Mouse (Mus musculus) CH12.LX (cell line): ENCODE measurements at regions not wholly inside any gene's neighbourhood (a gene's known extent, or its start where the extent isn't known, plus 50 kb on each side); places are given as distances from the start of the nearest gene placed in this dataset.

Experiments used
- DNase-seq: peaks from one replicate; pipeline ENCODE4 v3.0.0-alpha.2; 2013; ENCODE audit errors: extremely low read depth
- H3K27ac ChIP-seq: 2 replicates; pipeline ENCODE4 v1.5.1; 2012; ENCODE audit warnings: low read depth, mild to moderate bottlenecking, control low read depth, moderate library complexity; ENCODE audit not compliant: insufficient read depth
- H3K27me3 ChIP-seq: replicated peaks from 2 replicates; pipeline ENCODE3; 2012; ENCODE audit warnings: inconsistent platforms
- H3K36me3 ChIP-seq, 2 experiments: replicated peaks in 1 of 2; 2 replicates each; pipeline versions ENCODE3 to v1.6.1; 2012; ENCODE audit warnings: inconsistent platforms in 1 of 2, low read length in 1 of 2, mild to moderate bottlenecking in 1 of 2, mixed read lengths in 1 of 2, moderate library complexity in 1 of 2; ENCODE audit not compliant: control insufficient read depth in 1 of 2, insufficient read depth in 1 of 2
- H3K4me1 ChIP-seq, 2 experiments: 2 replicates each; pipeline ENCODE4 v1.6.1; 2012; ENCODE audit warnings: inconsistent platforms in 1 of 2, moderate library complexity in 1 of 2; ENCODE audit not compliant: insufficient read depth in 2 of 2, control insufficient read depth in 1 of 2
- H3K4me2 ChIP-seq: 2 replicates; pipeline ENCODE4 v1.6.1; 2012; ENCODE audit warnings: low read depth, mild to moderate bottlenecking, control low read depth; ENCODE audit not compliant: poor library complexity, insufficient read depth, severe bottlenecking
- H3K4me3 ChIP-seq, 3 experiments: fragments of 150-350 bp in 1 of 3; sonication (generic) in 1 of 3; replicated peaks in 1 of 3; 2 replicates each; pipeline versions ENCODE3 to v1.5.1; 2011 to 2012; ENCODE audit warnings: low read depth in 2 of 3, low read length in 2 of 3, mild to moderate bottlenecking in 2 of 3, moderate library complexity in 2 of 3, control low read depth in 1 of 3, improper control_type of control experiment in 1 of 3, inconsistent platforms in 1 of 3, mixed read lengths in 1 of 3; ENCODE audit not compliant: poor library complexity in 1 of 3
- H3K79me2 ChIP-seq: replicated peaks from 2 replicates; pipeline ENCODE4 v1.6.1; 2012; ENCODE audit warnings: mild to moderate bottlenecking, moderate library complexity; ENCODE audit not compliant: control insufficient read depth, poor library complexity, insufficient read depth, severe bottlenecking; ENCODE audit errors: extremely low read depth
- H3K9ac ChIP-seq: 2 replicates; pipeline ENCODE4 v1.6.1; 2012; ENCODE audit warnings: low read depth, mild to moderate bottlenecking, control low read depth, moderate library complexity; ENCODE audit not compliant: insufficient read depth
- H3K9me3 ChIP-seq: replicated peaks from 2 replicates; pipeline ENCODE3; 2012; ENCODE audit warnings: low read length, inconsistent platforms, mixed read lengths
- CHD1 ChIP-seq: IDR thresholded peaks from 2 replicates; pipeline ENCODE4 v1.6.1; 2012; ENCODE audit warnings: low read depth, low read length, improper control_type of control experiment, inconsistent platforms
- CHD2 ChIP-seq: IDR thresholded peaks from 2 replicates; pipeline ENCODE4 v1.6.1; 2011; ENCODE audit warnings: low read length, improper control_type of control experiment
- ETS1 ChIP-seq: conservative IDR thresholded peaks from 2 replicates; pipeline ENCODE4 v1.6.1; 2012; ENCODE audit warnings: low read depth, mild to moderate bottlenecking, inconsistent platforms, low read length, improper control_type of control experiment, moderate library complexity
- IRF4 ChIP-seq: IDR thresholded peaks from 2 replicates; pipeline ENCODE4 v1.6.1; 2014; ENCODE audit warnings: low read depth, mild to moderate bottlenecking, inconsistent platforms, low read length, improper control_type of control experiment
- JUND ChIP-seq: conservative IDR thresholded peaks from 2 replicates; pipeline ENCODE4 v1.6.1; 2011; ENCODE audit warnings: low read depth, low read length, improper control_type of control experiment
- KAT2A ChIP-seq: IDR thresholded peaks from 2 replicates; pipeline ENCODE4 v1.6.1; 2012; ENCODE audit warnings: low read length, improper control_type of control experiment, inconsistent platforms; ENCODE audit not compliant: insufficient replicate concordance
- MAFK ChIP-seq: IDR thresholded peaks from 2 replicates; pipeline ENCODE4 v1.6.1; 2011; ENCODE audit warnings: low read length, improper control_type of control experiment; ENCODE audit not compliant: insufficient replicate concordance
- MAX ChIP-seq: IDR thresholded peaks from 2 replicates; pipeline ENCODE4 v1.6.1; 2011; ENCODE audit warnings: low read length, improper control_type of control experiment
- MEF2A ChIP-seq: IDR thresholded peaks from 2 replicates; pipeline ENCODE4 v1.6.1; 2014; ENCODE audit warnings: low read depth, mild to moderate bottlenecking, inconsistent platforms, low read length, improper control_type of control experiment, borderline replicate concordance
- MXI1 ChIP-seq: IDR thresholded peaks from 2 replicates; pipeline ENCODE4 v1.6.1; 2011; ENCODE audit warnings: mild to moderate bottlenecking, low read depth, low read length, improper control_type of control experiment
- MYC ChIP-seq: IDR thresholded peaks from 2 replicates; pipeline ENCODE4 v1.6.1; 2011; ENCODE audit warnings: low read depth, mild to moderate bottlenecking, improper control_type of control experiment, low read length
- NRF1 ChIP-seq: IDR thresholded peaks from 2 replicates; pipeline ENCODE4 v1.6.1; 2014; ENCODE audit warnings: low read depth, mild to moderate bottlenecking, inconsistent platforms, low read length, improper control_type of control experiment, moderate library complexity
- POLR2A ChIP-seq: IDR thresholded peaks from 2 replicates; pipeline ENCODE4 v1.6.1; 2011; ENCODE audit warnings: low read depth, mild to moderate bottlenecking, improper control_type of control experiment, low read length
- SIN3A ChIP-seq: IDR thresholded peaks from 2 replicates; pipeline ENCODE4 v1.6.1; 2012; ENCODE audit warnings: low read length, improper control_type of control experiment, inconsistent platforms
- SMC3 ChIP-seq: IDR thresholded peaks from 2 replicates; pipeline ENCODE4 v1.6.1; 2011; ENCODE audit warnings: low read depth, low read length, improper control_type of control experiment
- TBP ChIP-seq: conservative IDR thresholded peaks from 2 replicates; pipeline ENCODE4 v1.6.1; 2011; ENCODE audit warnings: low read depth, low read length, improper control_type of control experiment
- TCF12 ChIP-seq: IDR thresholded peaks from 2 replicates; pipeline ENCODE4 v1.6.1; 2014; ENCODE audit warnings: low read depth, mild to moderate bottlenecking, inconsistent platforms, low read length, improper control_type of control experiment
- USF2 ChIP-seq: conservative IDR thresholded peaks from 2 replicates; pipeline ENCODE4 v1.6.1; 2011; ENCODE audit warnings: low read depth, low read length, improper control_type of control experiment
- ZC3H11A ChIP-seq: IDR thresholded peaks from 2 replicates; pipeline ENCODE4 v1.6.1; 2012; ENCODE audit warnings: low read depth, mild to moderate bottlenecking, inconsistent platforms, low read length, improper control_type of control experiment
- ZKSCAN1 ChIP-seq: IDR thresholded peaks from 2 replicates; pipeline ENCODE4 v1.6.1; 2012; ENCODE audit warnings: low read depth, inconsistent platforms, low read length, improper control_type of control experiment, borderline replicate concordance
- ZMIZ1 ChIP-seq: IDR thresholded peaks from 2 replicates; pipeline ENCODE4 v1.6.1; 2012; ENCODE audit warnings: low read depth, mild to moderate bottlenecking, inconsistent platforms, low read length, improper control_type of control experiment
- ZNF384 ChIP-seq: IDR thresholded peaks from 2 replicates; pipeline ENCODE4 v1.6.1; 2012; ENCODE audit warnings: low read depth, low read length, improper control_type of control experiment, inconsistent platforms
- dilution Hi-C: fragments of 300-500 bp; cut with MboI; formaldehyde crosslinking; loops from 2 replicates; pipeline ENCODE4 v1.14.3; 2020; ENCODE audit warnings: low sequenced_read_pairs; ENCODE audit not compliant: extremely low pct_unique_long_range_greater_than_20kb, extremely low pct_ligation_motif_present
- in situ Hi-C: fragments of 300-500 bp; cut with MboI; formaldehyde crosslinking; loops from 3 replicates; pipeline ENCODE4 v1.14.3; 2019; ENCODE audit warnings: low sequenced_read_pairs, low pct_ligation_motif_present, low pct_unique_long_range_greater_than_20kb, mixed read lengths

GRCm38 (mm10) chr4:54370909-54371308 lies 545.1 kb downstream of the Tmem38b start:
- Histone ChIP-seq H3K4me1 (no peaks in the 10 kb centered on the region), H3K79me2 (no peaks in the 10 kb centered on the region), H3K36me3 (no peaks in the 10 kb centered on the region), H3K27ac (no peak overlapping the region), H3K4me2 (no peak overlapping the region), H3K4me3 (no peak overlapping the region), H3K27me3 (no peaks in the 10 kb centered on the region), H3K9me3 (peaks cover 4% of the 10 kb centered on the region), H3K9ac (no peak overlapping the region)
- TF ChIP-seq ETS1 (no peak), CHD2 (no peak), ZMIZ1 (no peak), MEF2A (no peak), JUND (no peak), USF2 (no peak), TCF12 (no peak), MAX (no peak), ZC3H11A (no peak), ZKSCAN1 (no peak), SMC3 (no peak)
- DNase-seq: no peak
- in situ Hi-C loops: no loop called here
- dilution Hi-C loops: no loop called here

GRCm38 (mm10) chr4:54371418-54371957 lies 545.6 kb downstream of the Tmem38b start:
- H3K4me1 ChIP-seq: no peaks in the 10 kb centered on the region
- in situ Hi-C loops: no loop called here
- H3K36me3 ChIP-seq: no peaks in the 10 kb centered on the region
- H3K4me2 ChIP-seq: no peak overlapping the region
- H3K27ac ChIP-seq: no peak overlapping the region
- TF ChIP-seq POLR2A: no peak
- TF ChIP-seq CHD1: no peak
- TF ChIP-seq USF2: no peak
- H3K9ac ChIP-seq: no peak overlapping the region
- no peaks in the 10 kb centered on the region for H3K27me3 ChIP-seq
- H3K4me3 ChIP-seq: no peak overlapping the region
- no peak for DNase-seq
- peaks cover 4% of the 10 kb centered on the region for H3K9me3 ChIP-seq
- dilution Hi-C loops: no loop called here
- no peaks in the 10 kb centered on the region for H3K79me2 ChIP-seq

GRCm38 (mm10) chr4:54373606-54374005 lies 547.8 kb downstream of the Tmem38b start:
- H3K4me1 ChIP-seq: no peaks in the 10 kb centered on the region
- DNase-seq: no peak
- H3K9me3 ChIP-seq: peaks cover 4% of the 10 kb centered on the region
- no peak overlapping the region for H3K4me2 ChIP-seq
- H3K36me3 ChIP-seq: no peaks in the 10 kb centered on the region
- H3K4me3 ChIP-seq: no peak overlapping the region
- H3K79me2 ChIP-seq: no peaks in the 10 kb centered on the region
- in situ Hi-C loops: no loop called here
- dilution Hi-C loops: no loop called here
- H3K27me3 ChIP-seq: no peaks in the 10 kb centered on the region
- TF ChIP-seq MAFK (no peak), TCF12 (no peak), KAT2A (no peak), ZNF384 (no peak), MXI1 (no peak), IRF4 (no peak), TBP (no peak), MEF2A (no peak), USF2 (no peak), NRF1 (no peak), ETS1 (no peak), SIN3A (no peak), MYC (no peak)
- H3K9ac ChIP-seq: no peak overlapping the region
- no peak overlapping the region for H3K27ac ChIP-seq
